Mouse (Mus musculus): ENCODE results near the gene Aim2.
"Not testable (repeated sequence)": the region's sequence is repeated elsewhere in the genome, so short reads cannot be mapped to it uniquely, and the experiment has no call there.

The Aim2 gene

DNA sequence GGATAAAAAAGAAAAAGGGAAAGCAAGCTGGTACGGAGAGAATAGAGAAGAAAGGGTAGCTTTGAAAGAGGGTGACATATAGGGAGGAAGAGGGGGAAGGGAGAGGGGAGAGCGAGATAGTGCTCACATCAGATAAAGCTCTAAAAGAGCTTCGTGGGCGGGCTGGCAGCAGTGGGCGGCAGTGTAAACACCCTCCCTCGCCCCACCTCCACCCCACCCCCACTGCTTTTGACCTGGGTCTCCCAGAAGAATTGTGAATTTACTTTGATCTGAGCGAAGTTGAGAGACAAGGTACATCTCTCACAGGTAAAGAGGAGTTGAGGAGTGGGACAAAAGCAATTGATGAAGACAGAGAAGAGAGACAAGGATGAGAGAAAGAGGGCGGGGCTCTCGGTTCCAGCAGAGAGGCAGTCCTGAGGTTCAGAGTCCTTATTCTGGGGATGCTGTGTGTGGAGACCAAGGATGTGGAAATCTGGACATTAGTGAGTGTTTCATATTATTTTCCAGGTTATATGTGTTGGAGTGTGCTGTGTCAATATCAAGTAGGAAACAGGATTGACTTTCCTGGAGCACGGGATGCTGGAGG is at the start of gene Aim2:
TSS of gene Aim2 (plus strand) at position 508 of the 586 bp plus-strand sequence.
- DNase-seq = peak; percentile 47

DNA sequence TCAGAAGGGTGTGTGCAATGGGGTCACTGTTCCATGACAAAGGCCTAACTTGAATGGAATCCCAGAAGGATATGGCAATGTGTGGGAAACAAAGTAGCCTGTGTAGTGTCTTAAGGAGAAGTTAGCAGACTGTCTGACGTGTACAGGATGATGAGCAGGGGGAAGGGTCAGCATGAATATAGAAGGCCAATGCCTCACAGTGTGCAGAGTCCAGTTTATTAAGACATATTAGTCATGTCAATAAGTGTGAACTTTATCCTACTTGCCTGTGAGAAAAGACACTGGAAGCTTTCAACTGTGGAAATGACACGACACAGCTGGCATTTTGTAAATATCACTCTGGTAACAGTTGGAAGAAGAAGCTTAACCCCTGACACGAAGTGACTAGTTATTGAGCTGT is 47.9 kb upstream of the Aim2 start:
- DNase-seq = not testable (repeated sequence)

DNA sequence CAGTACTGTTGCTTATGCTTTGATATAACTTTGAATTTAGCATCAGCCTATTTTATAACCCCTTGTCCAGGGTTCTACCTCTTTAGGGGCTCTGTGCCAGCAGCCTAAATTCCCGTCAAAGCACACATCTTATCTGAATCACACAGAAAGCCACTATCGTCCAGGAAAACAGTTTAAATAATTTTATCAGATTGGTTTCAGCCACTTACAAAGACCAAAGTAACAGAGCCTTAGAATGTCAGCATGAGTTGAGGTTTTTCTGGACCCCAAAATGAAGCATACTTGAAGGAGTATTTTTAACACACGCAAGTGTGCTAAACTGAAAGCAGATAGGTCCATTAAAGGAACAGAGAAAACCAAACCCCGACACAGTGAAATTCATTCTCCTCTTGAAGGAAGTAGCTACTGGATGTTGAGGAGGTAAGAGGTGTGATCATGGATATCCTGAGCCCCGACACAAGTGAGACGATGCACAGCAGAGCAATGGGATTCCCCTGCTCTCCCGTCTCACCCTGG is 37.1 kb upstream of the Aim2 start:
- DNase-seq = not testable (repeated sequence)

DNA sequence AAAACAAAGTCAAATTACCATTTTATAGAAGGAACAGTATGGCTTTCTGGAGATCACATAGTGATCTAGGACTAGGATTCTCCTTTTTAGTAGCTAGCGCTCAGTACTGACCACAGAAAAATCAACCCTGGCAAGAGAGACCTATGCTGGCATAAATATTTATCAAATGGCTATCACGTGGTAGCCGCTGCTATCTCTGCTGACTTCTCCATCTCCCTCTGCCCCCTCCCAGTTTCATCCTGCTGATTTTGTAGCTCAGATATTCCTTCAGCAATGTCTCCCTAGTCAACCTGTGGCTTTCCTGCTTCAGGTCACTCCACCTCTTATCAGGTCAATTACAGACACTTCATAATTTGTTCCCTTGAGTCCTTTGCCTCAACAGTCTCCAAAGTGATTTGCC is 35.0 kb upstream of the Aim2 start:
- DNase-seq = no peak

DNA sequence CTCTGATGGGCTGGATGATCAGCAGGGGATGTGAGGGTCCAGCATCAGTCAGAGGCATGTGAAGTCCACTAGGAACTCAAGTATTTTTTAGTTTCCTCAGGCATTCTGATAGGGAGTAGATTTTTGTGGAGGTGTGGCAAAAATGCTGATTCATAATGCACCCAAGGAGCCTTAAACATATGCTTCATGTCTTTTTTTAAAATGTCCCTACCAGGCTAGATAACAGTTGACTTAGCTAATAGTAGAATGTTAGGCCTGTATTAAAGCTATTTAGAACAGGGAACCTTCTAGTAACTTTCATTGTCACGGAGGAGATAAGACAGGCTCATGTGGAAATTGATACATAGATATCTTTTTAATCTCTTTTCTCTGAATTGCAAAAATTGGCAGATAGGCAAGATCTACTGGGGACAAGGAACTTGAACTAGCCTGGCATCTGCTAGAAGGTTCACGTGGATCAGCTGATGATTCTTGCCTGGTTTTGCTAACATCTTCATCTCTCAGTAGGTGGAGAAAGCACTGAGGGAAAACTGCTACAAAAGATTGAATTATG is 32.7 kb upstream of the Aim2 start:
- no peak for DNase-seq

DNA sequence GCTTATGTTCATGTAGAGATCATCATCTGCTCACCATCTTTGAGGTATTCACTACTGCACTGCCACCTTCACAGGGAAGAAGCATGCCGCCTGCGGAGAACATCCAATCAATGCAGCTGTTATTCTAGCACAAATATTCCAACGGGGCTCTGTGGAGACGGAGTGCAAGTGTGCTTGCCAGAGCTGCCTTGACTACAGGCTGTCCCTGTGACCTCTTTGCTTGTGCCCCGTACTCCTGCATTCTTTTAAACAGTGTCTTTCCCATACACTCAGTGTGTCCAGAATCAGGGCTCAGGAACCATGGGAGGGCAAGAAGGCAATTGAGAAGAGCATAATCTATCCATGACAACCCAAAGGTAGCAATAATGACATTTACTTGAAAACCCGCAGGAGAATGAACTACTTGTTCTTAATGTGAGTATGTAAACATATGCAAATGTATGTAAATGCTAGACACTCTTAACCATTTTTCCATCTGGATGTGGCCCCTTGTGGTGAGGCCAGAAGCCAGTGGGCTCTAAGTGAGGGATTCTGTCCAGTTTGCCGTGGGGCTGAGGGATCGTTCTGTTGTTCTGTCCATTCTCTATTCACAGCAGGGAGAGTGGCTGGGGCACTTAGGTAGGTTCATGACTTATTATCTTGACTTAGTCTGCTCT is 29.0 kb upstream of the Aim2 start:
- no peak for DNase-seq

DNA sequence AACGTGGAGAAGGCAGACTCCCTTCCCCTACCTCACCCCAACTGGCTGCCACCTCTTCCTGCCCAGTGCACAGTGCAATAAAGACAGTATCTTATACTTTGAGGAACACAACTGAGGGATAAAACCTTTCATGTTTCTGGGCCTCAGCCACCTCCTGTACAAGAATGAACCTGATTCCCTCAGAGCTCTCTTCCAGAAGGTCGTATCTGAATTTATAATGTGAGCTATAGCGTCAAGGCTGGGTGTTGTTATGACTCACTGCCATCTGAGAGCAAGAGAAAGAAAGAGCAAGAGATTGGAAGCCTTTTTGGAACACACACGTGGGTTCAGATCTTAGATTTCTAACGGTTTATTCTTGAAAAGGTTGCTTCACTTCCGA is 28.4 kb upstream of the Aim2 start:
- no peak for DNase-seq

DNA sequence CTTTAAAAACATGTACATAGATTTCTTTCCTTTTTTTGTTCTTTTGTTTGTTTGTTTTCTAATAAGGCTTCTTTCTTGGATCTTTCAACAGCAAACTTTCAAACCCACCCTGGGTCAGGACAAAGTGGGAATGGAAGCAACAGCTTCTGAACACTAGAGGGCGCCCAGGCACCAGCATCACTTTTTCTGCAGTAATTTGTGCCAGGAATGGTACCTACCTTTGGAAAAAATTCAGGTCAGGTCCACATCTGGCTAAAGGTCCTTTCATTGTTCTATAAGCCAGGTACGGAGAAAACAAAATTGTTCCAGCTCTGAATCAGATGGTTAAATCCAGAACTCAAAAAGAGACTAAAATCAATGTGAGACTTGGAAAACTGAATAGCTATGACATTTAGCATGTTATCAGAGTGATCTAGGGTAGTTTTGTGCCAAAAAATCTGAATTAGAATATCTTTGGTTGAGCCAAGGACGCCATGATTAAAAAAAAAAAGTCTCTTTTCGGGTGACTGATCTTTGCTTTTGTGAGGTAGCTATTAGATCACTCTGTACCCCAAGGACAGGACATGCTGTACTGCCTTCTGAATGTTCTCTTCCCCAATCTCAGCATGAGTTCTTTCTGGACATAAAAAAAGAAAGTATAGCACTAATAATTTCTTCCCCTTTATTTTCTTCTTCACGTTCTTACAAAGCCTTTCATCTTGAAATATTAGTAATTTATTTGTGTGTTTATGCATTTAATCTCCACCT is 26.7 kb upstream of the Aim2 start:
- DNase-seq = peak; percentile 55

DNA sequence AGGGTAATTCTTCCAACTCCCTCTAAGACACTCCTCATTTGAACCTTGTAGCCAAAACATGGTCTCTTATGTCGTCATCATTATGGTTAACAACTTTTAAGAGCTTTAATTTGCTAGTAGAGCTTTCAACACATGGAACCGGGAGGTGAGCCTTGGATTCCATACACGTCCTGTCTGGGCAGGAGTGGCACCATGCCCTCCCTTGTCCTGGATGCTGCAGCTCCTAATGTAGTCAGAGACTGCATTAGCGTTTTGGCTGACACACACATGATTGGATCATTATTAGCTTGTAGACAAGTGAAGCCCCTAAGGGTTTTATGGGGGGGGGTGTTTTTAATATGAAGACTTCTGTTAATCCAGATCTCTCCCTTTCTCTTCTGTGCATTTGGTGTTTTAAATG is 25.7 kb upstream of the Aim2 start:
- DNase-seq = no peak

DNA sequence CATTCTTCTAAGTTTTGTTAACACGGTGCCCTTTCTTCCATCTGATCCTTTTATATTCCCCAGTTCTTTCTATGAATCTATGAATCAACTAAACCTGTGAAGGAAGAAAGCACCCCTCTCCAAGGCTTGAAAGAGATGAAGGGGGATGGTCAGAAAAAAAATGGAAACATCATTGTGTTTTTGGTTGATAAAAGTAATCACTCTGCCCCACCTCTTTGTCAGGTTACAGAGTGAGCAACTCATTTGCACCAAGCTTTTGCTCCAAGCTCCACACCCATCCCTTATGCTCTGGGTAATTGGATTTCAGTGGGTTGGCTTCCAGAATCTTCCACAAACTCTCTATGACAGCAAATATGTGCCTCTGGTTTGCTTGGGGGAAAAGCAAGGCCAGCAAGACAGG is 25.3 kb upstream of the Aim2 start:
- no peak for DNase-seq

DNA sequence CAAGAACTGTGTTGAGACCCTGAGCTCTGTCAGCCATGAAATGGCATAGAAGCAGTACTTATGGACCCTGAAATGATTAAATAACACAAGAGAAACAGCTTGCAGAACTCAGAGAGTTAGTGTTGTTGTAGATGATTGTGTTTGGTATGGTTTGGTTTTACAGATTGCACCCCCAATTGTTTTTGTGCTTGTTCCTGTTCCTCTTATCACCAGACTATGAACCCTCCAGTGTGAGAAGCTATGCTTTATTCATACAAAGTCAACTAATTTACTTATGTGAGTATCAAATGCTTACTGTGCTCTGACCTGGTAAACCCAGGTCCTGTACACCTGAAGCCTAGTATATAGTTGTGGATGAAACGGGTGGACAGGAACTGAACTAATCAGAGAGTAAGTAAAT is 24.1 kb upstream of the Aim2 start:
- DNase-seq = no peak

DNA sequence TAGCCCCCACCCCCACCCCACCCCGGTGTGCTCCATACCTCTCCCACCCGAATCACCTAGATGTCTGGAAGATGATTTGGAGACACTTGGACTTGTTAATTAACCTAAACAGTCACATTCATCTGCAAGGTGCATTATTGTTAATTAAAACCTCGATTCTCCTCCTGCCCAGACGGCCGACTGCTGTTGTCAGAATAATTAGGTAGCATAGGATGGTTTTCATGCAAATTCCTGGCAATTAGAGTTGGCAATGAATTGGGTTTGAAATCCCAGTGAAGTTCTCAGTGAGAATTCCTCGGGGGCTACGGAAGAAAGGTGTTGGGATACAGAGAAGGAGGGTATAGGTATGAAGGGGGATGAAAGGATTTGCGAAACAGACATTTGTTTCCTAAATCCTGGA is 22.2 kb upstream of the Aim2 start:
- no peak for DNase-seq

DNA sequence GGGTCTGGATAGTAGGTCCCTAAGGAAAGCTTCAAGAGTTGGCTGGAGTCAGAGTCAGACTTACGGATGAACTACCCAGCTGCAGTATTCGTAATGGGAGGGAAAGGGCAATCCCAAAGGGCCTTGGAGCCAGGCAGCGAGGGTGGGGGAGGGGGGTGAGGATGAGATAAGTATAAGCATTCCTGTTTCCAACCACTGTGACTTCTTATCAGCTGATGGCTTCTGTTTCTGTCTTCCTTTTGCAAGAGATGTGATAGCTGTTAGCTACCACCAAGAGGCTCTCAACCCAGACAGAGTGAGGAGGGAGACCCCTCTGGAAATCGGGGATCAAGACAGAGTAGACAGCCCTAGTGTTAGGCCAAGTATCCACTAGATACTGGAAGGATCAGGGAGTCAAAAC is 21.5 kb upstream of the Aim2 start:
- DNase-seq = no peak

DNA sequence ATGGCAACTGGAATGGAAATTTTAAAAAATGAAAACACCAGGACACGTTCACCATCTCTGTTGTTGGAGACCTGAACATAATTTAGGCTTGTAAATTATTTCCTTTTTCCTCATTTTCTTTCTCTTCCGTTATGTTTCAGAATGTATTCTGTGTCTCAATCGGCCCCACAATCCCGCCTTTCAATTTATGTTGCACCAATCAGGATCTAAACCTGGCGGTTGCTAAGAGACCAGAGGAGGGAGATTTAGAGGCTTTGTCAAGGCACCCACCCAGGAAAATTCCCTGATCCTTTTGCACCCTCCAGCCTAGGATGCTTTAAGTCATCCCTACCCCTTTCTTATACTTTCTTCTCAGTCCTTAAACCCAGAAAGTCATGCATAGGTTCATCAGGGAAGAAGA is 20.9 kb upstream of the Aim2 start:
- DNase-seq = no peak

DNA sequence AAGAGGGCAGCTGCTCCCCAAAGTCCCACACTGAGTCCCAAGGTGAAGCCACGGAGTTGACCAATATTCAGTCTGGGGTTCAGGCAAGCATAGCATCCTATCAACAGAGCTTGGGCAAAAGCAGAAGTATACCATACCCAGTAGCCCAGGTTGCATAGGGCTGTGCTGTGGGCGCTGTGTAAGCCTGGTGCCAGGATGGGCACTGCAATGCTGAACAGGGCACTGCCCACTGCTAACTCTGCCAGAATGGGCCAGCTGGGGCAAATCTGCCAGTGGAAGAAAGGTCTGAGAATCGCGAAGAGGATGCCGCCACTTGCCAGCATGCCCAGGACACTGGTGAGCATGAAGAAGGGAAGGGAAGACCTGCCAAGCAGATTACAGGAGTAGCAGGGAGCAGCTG is 18.3 kb upstream of the Aim2 start:
- DNase-seq = no peak

DNA sequence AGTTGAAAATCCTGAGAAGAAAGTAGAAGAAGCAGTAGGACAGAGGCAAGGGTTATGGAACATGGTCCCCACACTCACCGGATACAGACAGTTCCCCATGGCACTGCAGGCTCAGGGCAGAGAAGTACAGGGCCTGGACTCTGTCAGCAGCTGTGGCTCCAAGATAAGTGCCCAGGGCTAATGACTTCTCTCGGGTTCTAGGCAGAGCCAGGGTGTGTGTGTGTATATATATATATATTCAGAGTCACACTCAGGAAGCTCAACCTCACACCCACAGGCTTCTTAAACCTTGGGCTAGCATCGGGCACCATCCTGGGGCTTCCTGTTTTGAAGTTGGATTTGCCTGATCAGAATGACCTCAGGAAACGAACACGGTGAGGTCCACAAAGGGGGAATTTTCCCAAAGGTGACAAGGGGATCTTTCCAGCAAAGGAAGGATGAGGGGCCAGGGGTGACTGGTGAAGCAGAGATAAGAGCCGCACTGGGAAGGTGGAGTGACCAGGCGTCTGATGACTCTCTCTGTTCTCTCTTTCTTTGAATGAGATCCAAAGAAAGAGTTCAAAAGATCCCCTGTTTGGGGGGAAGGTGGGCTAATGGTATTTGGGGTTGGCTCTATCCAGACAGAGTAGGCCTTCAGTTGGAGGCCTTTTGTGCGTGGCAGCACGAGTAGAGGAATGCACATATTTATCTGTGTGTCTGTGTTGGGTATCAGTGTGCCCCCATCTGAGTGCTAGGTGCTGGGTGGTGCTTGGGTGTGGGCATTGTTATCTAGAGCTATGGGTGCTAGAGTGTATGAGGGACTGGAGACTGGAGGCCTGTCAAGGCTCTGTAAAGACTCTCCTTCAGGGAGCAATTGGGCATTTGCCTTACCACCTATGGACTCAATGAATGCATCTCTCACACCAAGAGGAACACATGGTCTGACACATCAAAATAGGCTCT is 17.1 kb upstream of the Aim2 start, which contains the start of gene Ackr1:
TSS of gene Ackr1 (minus strand) at position 439 of the 942 bp plus-strand sequence.
- DNase-seq = no peak

DNA sequence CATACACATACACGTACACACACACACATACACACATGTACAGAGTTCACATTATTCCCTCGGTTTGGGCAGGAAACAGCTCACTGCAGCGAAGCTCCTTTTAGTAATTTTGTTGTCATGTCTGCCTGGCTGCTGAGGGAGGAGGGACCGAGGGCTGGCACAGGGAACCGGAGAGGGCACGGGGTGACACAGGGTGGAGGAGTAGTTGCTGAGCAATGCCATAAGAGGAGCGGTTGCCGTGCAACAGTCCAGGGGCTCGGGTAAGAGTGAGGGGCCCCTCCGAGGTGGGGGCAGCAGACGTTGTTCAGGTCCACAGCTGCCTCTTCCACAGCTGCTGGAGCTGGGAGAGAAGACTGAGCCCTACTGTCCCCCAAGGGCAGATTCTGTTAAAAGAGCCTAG is 14.8 kb upstream of the Aim2 start:
- no peak for DNase-seq

DNA sequence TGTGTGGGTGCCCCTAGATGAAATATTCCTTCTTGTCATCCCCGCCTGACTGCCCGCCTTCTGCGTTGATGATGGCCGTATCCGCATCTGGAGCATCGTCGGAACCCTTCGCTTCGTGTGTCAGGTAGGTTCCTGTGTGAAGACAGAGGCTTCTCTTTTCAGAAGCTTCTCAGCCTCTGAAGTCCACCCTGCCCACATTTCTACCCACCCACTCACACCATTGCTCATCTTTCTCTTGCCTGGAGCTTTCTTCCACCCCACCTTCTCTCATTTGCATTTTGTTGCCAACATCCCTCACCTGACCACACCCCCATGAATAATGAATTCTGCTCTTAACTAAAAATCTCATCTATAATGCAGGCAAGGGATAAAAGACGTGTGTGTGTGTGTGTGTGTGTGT is 13.7 kb upstream of the Aim2 start:
- no peak for DNase-seq

DNA sequence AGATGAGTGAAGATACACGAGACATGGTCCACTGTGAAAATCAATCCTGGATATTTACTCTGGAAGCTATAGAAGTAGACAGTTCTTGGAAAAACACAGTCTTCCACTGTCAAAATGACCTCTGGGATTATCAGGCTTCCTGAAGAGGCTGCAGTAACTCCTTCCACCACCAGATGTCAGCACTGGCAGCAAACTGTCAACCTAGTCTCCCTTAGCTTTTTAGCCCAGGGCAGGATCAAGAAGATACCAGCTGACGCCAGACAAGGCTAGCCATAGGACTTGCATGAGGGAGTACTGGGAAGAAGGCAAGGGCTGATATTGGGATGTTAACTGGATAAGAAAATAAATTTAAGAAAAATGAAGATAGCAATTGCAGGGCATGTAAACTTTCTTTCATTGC is 11.1 kb upstream of the Aim2 start:
- peak; percentile 86 for DNase-seq

DNA sequence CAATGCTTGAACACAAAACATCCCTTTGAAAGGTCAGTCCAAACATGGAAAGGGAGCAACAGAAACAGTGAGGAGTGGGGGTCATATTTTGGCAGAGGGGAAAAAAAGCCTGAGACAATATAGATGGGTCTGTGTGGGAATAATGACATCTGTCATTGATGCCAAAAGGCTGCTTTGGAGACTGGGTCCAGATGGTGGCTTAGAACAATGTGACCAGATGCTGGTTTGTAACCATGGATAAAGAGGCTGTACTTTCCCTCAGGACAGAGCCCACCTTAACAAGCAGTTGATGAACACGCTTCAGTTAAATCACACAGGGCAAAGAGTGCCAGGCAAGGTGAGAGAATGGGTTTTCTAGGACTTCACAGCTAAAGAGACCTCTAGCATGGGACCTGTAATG is 8.3 kb upstream of the Aim2 start:
- peak; percentile 67 for DNase-seq

DNA sequence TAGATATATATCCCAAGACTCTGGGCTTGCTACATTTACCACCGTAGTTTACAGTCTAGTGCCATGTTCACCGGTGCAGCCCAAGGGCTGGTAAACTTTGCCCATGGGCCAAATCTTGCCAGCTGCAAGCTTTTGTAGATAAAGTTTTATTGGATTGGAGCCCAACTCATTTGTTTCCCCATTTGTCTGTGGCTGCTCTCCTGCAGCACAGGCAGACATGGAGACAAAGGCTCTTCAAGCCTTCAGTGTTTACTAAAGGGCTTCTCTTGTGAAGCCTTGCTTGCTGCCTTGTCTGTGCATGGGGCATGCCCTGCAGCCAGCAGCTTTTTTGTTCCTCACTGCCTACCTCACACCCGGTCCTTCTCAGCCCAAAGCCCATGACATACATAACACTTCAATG is 6.7 kb upstream of the Aim2 start:
- DNase-seq = no peak

DNA sequence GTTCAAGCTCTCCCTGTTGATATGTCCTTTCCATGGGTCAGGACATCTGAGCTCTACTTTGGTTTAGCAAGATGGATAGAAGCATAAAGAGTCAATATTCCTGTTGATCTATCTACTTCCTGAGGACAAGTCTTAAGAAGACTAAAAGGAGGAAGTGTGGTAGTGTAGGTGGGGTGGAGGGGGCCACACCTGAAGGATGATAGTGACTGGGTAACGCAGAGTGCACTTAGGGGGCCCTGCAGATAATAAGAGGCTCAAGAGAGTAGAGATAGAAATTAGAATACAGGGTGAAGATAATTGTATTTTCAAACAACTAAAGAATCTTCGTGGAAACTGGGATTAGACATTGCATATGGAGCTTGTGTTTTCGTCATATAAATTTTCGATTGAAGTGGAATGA is 5.6 kb upstream of the Aim2 start:
- DNase-seq = no peak

DNA sequence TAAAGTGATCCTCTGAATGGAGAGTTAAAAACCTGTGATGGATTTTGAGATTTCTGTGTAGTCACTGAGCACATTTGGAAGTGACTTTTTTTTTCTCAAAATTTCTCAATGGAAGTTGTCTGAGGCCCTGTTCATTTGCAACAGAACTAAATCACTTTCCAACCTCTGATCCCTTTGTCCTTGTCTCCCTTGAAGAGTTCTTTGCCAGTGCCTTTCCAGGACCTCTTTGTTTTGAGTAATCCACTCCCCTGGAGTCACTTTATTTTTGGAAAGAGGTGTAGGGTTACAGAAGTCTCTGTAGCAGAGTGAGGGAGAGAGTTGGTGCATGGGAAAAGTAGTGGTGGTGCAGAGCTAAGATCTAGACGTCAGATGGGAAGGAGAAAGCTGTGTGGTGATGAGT is 2.2 kb upstream of the Aim2 start:
- no peak for DNase-seq

Data from retina, postnatal 1 day (tissue).